Mouse (Mus musculus): ENCODE measurements around the gene Tceanc2. TPM values are rescaled to one million over a fixed set of nuclear protein-coding genes. Genes with fewer than 3 reads are reported as not detected.

Gene Tceanc2
- polyA plus RNA-seq, 1 experiment, result 15.7 TPM

DNA sequence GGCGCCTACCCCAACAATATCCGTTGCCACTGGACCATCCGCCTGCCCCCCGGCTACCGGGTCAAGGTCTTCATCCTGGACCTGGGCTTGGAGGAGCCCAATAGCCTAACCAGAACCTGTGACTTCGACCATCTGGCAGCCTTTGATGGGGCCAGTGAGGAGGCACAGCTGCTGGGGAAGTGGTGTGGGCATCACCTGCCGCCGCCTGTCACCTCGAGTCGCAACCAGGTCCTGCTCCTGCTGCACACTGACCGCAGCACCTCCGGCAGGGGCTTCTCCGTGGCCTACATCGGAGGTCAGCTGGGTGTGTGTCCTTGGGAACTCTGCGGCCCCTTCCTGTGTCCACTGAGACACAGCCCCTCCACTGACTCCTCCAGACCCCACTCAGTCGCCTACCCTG, 72.1 kb downstream of the Tceanc2 start:
- Histone ChIP-seq H3K4me3 (ENCODE audit: low read depth, low read length) (no peak overlapping the region), H3K9ac (ENCODE audit: low read depth, poor library complexity, severe bottlenecking) (no peak overlapping the region), H3K9me3 (replicated peaks; ENCODE audit: control insufficient read depth, insufficient read depth, low read length, poor library complexity, severe bottlenecking) (no peaks in the 10 kb centered on the region), H3K27ac (ENCODE audit: insufficient read depth, low read length) (no peak overlapping the region), H3K36me3 (ENCODE audit: control insufficient read depth, insufficient read depth, low read length, poor library complexity, severe bottlenecking) (no peaks in the 10 kb centered on the region), H3K4me1 (ENCODE audit: control insufficient read depth, insufficient read depth, low read length) (no peaks in the 10 kb centered on the region), H3K27me3 (ENCODE audit: control insufficient read depth, insufficient read depth, low read length, poor library complexity, severe bottlenecking) (no peaks in the 10 kb centered on the region)
- TF ChIP-seq POLR2A (IDR thresholded peaks at IDR 0.05; ENCODE audit: insufficient read depth, low read length), result no peak
- no peak for TF ChIP-seq EP300 (IDR thresholded peaks at IDR 0.05; ENCODE audit: insufficient read depth, low read depth, low read length)

DNA sequence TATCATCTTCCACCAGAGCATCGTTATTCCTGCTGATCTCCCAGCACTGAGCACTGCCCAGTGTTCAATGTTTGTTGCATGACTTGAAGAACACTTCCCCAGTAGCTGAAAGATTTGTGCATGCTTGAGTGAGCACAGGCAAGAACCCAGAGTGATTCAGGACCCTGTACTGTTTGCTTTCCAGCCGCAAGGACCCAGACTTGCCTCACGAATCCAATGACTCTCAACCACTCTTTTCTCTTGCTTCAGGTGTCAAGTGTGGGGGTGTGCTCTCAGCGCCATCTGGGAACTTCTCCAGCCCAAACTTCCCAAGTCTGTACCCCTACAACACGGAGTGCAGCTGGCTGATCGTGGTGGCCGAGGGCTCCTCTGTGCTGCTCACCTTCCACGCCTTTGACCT, 76.7 kb downstream of the Tceanc2 start:
- no peak overlapping the region for H3K9ac ChIP-seq (ENCODE audit: low read depth, poor library complexity, severe bottlenecking)
- no peaks in the 10 kb centered on the region for H3K27me3 ChIP-seq (ENCODE audit: control insufficient read depth, insufficient read depth, low read length, poor library complexity, severe bottlenecking)
- no peaks in the 10 kb centered on the region for H3K36me3 ChIP-seq (ENCODE audit: control insufficient read depth, insufficient read depth, low read length, poor library complexity, severe bottlenecking)
- TF ChIP-seq CTCF (IDR thresholded peaks at IDR 0.05; ENCODE audit: low read depth, low read length) (no peak), EP300 (IDR thresholded peaks at IDR 0.05; ENCODE audit: insufficient read depth, low read depth, low read length) (no peak), POLR2A (IDR thresholded peaks at IDR 0.05; ENCODE audit: insufficient read depth, low read length) (no peak)
- no peak overlapping the region for H3K27ac ChIP-seq (ENCODE audit: insufficient read depth, low read length)
- no peaks in the 10 kb centered on the region for H3K4me1 ChIP-seq (ENCODE audit: control insufficient read depth, insufficient read depth, low read length)
- H3K4me3 ChIP-seq (ENCODE audit: low read depth, low read length), result no peak overlapping the region
- H3K9me3 ChIP-seq (replicated peaks; ENCODE audit: control insufficient read depth, insufficient read depth, low read length, poor library complexity, severe bottlenecking), result no peaks in the 10 kb centered on the region

DNA sequence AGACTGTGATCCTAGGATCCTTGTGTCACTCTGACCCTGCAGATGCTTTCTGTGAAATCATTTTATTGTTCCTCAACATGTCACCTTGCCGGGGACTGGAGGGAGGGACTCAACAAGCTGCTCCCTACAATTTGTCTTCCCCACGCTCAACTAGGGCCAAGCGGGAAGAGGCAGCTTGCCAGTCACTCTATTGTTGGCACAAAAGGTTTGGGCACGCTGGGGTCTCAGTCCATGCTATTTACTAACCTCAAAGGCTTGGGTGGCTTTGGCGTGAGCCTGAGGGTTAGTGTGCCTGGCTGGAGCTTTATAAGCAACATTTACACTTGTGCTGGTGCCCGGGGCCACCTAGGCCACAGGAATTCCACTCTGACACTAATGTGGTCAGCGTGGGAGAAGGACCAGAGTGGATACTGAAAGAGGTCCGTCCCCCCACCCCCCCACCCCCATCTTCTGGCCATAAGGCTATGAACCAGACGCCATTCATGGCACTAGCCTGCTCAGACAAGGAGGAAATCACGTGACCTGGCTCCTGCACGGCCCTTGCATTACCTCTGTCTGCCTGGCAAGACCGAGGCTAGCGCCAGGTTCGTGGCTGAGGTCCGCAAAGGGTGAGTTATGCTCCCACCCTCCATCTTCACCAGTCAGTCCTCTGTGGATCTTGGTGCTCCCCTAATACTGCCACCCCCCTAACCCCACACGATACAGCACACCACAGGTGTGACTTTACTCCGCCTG, 80.0 kb downstream of the Tceanc2 start:
- no peaks in the 10 kb centered on the region for H3K27me3 ChIP-seq (ENCODE audit: control insufficient read depth, insufficient read depth, low read length, poor library complexity, severe bottlenecking)
- TF ChIP-seq EP300 (IDR thresholded peaks at IDR 0.05; ENCODE audit: insufficient read depth, low read depth, low read length) (no peak), POLR2A (IDR thresholded peaks at IDR 0.05; ENCODE audit: insufficient read depth, low read length) (no peak), CTCF (IDR thresholded peaks at IDR 0.05; ENCODE audit: low read depth, low read length) (no peak)
- H3K4me1 ChIP-seq (ENCODE audit: control insufficient read depth, insufficient read depth, low read length), result no peaks in the 10 kb centered on the region
- no peaks in the 10 kb centered on the region for H3K9me3 ChIP-seq (replicated peaks; ENCODE audit: control insufficient read depth, insufficient read depth, low read length, poor library complexity, severe bottlenecking)
- no peak overlapping the region for H3K4me3 ChIP-seq (ENCODE audit: low read depth, low read length)
- H3K36me3 ChIP-seq (ENCODE audit: control insufficient read depth, insufficient read depth, low read length, poor library complexity, severe bottlenecking), result no peaks in the 10 kb centered on the region
- no peak overlapping the region for H3K27ac ChIP-seq (ENCODE audit: insufficient read depth, low read length)
- no peak overlapping the region for H3K9ac ChIP-seq (ENCODE audit: low read depth, poor library complexity, severe bottlenecking)

DNA sequence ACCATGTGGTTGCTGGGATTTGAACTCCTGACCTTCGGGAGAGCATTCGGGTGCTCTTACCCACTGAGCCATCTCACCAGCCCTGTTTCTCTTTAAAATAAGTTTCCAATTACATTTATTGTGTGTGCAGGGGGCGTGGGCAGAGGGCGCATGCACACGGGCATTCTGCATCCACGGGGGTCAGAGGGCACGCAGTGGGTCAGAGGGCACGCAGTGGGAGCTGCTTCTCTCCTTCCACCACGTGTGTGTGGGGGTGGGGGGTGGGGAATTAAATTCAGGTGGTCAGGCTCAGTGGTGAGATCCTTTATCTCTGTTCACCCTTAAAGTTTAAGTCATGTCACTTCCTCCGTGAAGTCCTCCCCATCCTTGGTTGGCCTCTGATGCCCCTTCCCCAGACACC, 80.5 kb downstream of the Tceanc2 start:
- no peaks in the 10 kb centered on the region for H3K9me3 ChIP-seq (replicated peaks; ENCODE audit: control insufficient read depth, insufficient read depth, low read length, poor library complexity, severe bottlenecking)
- no peak overlapping the region for H3K9ac ChIP-seq (ENCODE audit: low read depth, poor library complexity, severe bottlenecking)
- no peak overlapping the region for H3K4me3 ChIP-seq (ENCODE audit: low read depth, low read length)
- no peaks in the 10 kb centered on the region for H3K36me3 ChIP-seq (ENCODE audit: control insufficient read depth, insufficient read depth, low read length, poor library complexity, severe bottlenecking)
- no peaks in the 10 kb centered on the region for H3K27me3 ChIP-seq (ENCODE audit: control insufficient read depth, insufficient read depth, low read length, poor library complexity, severe bottlenecking)
- no peak for TF ChIP-seq CTCF (IDR thresholded peaks at IDR 0.05; ENCODE audit: low read depth, low read length)
- TF ChIP-seq EP300 (IDR thresholded peaks at IDR 0.05; ENCODE audit: insufficient read depth, low read depth, low read length), result no peak
- TF ChIP-seq POLR2A (IDR thresholded peaks at IDR 0.05; ENCODE audit: insufficient read depth, low read length), result no peak
- no peak overlapping the region for H3K27ac ChIP-seq (ENCODE audit: insufficient read depth, low read length)
- H3K4me1 ChIP-seq (ENCODE audit: control insufficient read depth, insufficient read depth, low read length), result no peaks in the 10 kb centered on the region

DNA sequence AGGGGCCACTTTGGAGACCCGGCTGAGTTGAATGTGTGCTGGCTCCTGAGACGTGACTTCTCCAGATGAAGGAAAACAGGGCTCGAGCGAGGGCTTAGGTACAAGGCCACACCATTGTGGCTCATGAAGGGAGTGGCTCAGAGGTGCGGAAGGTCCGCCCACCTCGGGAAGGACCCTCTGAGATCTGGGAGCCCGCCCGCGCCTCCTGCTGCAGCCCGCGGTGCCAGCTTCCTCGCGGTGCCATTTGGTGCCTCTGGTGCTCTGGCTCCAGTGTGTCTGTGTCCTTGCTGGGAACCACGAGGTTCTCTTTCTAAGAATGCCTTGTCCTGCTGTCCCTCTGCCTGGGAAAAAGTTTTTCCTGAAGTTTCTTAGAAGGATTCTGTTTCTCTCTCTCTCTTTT, 81.0 kb downstream of the Tceanc2 start:
- Histone ChIP-seq H3K4me1 (ENCODE audit: control insufficient read depth, insufficient read depth, low read length) (no peaks in the 10 kb centered on the region), H3K36me3 (ENCODE audit: control insufficient read depth, insufficient read depth, low read length, poor library complexity, severe bottlenecking) (no peaks in the 10 kb centered on the region), H3K9me3 (replicated peaks; ENCODE audit: control insufficient read depth, insufficient read depth, low read length, poor library complexity, severe bottlenecking) (no peaks in the 10 kb centered on the region), H3K9ac (ENCODE audit: low read depth, poor library complexity, severe bottlenecking) (no peak overlapping the region), H3K27ac (ENCODE audit: insufficient read depth, low read length) (no peak overlapping the region), H3K27me3 (ENCODE audit: control insufficient read depth, insufficient read depth, low read length, poor library complexity, severe bottlenecking) (no peaks in the 10 kb centered on the region), H3K4me3 (ENCODE audit: low read depth, low read length) (peak overlapping the region; percentile 2)
- no peak for TF ChIP-seq EP300 (IDR thresholded peaks at IDR 0.05; ENCODE audit: insufficient read depth, low read depth, low read length)
- TF ChIP-seq POLR2A (IDR thresholded peaks at IDR 0.05; ENCODE audit: insufficient read depth, low read length), result no peak
- TF ChIP-seq CTCF (IDR thresholded peaks at IDR 0.05; ENCODE audit: low read depth, low read length), result no peak

DNA sequence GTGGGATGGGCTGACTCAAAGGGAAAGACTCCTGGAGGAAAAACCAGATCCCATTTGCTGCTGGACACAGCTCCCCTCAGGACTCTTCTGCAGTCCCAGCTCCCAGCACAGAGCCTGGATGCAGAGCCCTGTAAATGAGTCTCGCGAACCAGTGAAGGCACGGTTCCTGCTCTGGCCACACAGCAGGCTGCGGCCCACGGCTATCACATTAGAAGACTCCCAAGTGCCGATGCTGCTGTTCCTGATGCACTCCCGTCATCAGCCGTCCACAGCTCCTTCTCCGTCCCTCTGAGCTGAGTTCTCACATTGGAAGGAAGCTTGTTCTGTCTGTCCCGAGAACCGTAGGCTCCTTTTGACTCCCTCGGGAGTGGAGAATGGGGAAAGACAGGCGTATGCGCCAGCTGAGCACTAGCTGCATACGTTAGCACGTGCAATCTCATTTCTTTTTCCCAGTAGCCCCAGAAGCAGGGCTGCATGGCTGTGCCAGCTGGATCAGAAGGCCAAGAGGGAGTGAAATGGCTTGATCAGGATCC, 82.0 kb downstream of the Tceanc2 start, which contains the start of gene Cdcp2:
Cdcp2 (plus strand) TSS at position 51 of the 533 bp plus-strand sequence.
- Histone ChIP-seq H3K27ac (ENCODE audit: insufficient read depth, low read length) (no peak within 1 kb of the TSS), H3K4me1 (ENCODE audit: control insufficient read depth, insufficient read depth, low read length) (no peaks in the 10 kb centered on the region)

More for the DNA sequence above, 82.0 kb downstream of the Tceanc2 start, which contains the start of gene Cdcp2:
- Histone ChIP-seq H3K4me3 (ENCODE audit: low read depth, low read length) (peak within 1 kb of the TSS; percentile 2; the same call in 1 of the 2 replicates), H3K9me3 (replicated peaks; ENCODE audit: control insufficient read depth, insufficient read depth, low read length, poor library complexity, severe bottlenecking) (no peaks in the 10 kb centered on the region), H3K27me3 (ENCODE audit: control insufficient read depth, insufficient read depth, low read length, poor library complexity, severe bottlenecking) (no peaks in the 10 kb centered on the region), H3K9ac (ENCODE audit: low read depth, poor library complexity, severe bottlenecking) (no peak within 1 kb of the TSS), H3K36me3 (ENCODE audit: control insufficient read depth, insufficient read depth, low read length, poor library complexity, severe bottlenecking) (no peaks in the 10 kb centered on the region)
- TF ChIP-seq CTCF (IDR thresholded peaks at IDR 0.05; ENCODE audit: low read depth, low read length) (no peak), POLR2A (IDR thresholded peaks at IDR 0.05; ENCODE audit: insufficient read depth, low read length) (no peak), EP300 (IDR thresholded peaks at IDR 0.05; ENCODE audit: insufficient read depth, low read depth, low read length) (no peak)

Measured in ES-Bruce4 (cell line).